Mouse (Mus musculus) liver, postnatal 0 days (tissue): Measurements from ENCODE around the gene Gm13101.
"Not testable (repeated sequence)": the region's sequence is repeated elsewhere in the genome, so short reads cannot be mapped to it uniquely, and the experiment has no call there.

Experiments
- CTCF ChIP-seq: sonication (generic); IDR thresholded peaks from 2 replicates; pipeline ENCODE4 v1.5.1; 2016; ENCODE audit warnings: antibody characterized with exemption, low read depth
- EP300 ChIP-seq: IDR thresholded peaks from 2 replicates; pipeline ENCODE4 v1.6.1; 2016; ENCODE audit warnings: antibody characterized with exemption, low read depth, mild to moderate bottlenecking

DNA sequence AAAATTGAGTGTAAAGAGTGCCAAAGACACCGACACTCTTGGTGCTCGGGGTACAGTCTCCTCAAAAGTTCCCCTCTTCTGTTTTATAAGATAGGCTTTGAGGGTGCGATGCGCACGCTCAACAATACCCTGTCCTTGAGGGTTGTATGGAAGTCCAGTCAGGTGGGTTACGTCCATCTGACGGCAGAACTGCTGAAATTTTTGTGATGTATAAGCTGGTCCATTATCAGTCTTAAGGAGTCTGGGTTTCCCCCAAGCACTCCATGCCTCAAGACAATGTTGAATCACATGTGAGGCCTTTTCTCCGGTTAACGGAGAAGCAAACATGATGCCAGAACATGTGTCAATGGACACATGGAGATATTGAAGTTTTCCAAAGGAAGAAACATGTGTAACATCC lies 19.0 kb upstream of the Gm13101 start:
- TF ChIP-seq EP300, CTCF: not testable (repeated sequence)
